Mouse (Mus musculus) 3134 (cell line): ENCODE results near the gene Cisd1.
A peak's percentile ranks its signal among the peaks of the same experiment; 100 is the strongest.

Source experiments
- DNase-seq: peaks from one replicate; pipeline ENCODE4 v3.0.0-alpha.2; 2011; ENCODE audit warnings: low spot score; ENCODE audit not compliant: insufficient read length; ENCODE audit errors: extremely low read depth

Gene Cisd1

GRCm38 (mm10) chr10:71328382-71328781, 16.4 kb downstream of the Cisd1 start:
- no peak for DNase-seq

DNA sequence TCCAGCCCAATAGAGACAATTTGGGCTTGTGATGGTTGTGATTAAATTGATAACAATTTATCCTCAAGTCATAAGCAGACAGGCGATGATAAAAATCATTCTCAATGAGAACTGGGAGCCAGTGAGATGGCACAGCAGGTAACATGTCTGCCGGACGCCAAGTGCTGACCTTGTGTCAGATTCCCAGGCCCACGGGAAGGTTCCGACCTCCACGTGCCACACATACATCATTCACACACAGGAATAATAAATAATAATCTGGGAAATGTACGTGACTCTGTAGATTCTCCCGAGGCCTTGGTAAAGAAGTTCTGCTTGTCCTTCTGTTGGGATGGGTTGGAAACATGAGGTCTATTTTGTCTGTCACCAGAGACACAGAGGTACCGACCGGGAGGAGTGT, 17.4 kb downstream of the Cisd1 start:
- DNase-seq: no peak

- DNase-seq: peak; percentile 28
Observed at GRCm38 (mm10) chr10:71326789-71327188, 18.0 kb downstream of the Cisd1 start.

- no peak for DNase-seq
Observed at GRCm38 (mm10) chr10:71326123-71326522, 18.6 kb downstream of the Cisd1 start.

DNA sequence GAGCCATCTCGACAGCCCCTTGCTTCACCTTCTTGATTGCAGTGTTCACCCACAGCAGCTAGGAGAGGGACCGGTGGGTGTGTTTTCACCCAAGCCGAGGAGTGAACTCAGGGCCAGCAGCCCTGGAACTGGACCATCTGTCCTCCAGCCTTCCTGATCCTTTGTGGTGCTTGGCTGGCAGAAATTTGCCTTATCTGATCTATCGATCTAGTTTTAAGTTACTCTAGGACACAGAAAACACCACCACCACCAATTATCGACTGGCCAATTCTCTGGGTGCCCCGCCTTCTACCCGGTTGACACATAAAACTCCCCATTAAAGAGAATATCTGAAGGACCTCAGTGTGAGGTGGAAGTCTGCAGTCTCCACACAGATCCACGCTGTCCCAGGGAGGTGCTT, 21.1 kb downstream of the Cisd1 start:
- DNase-seq: no peak

DNA sequence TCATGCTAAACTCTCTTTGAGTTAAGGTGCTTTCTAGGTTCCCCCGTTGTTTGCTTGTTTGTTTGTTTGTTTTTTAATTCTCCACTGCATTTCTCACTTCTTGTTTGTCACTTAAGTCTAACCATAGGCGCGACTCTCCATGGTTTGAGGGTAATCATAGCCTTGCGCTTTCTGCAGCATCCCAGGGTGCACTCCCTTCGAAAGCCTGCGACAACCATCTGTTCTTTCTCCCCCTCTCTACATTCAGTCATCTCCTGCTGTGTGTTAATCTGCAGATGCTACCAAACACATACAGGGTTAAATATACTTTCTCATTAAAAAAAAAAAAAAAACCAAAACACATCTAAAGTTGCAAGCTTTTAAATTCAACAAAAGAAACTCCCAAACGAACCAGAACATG, 28.3 kb downstream of the Cisd1 start:
- DNase-seq: no peak

DNA sequence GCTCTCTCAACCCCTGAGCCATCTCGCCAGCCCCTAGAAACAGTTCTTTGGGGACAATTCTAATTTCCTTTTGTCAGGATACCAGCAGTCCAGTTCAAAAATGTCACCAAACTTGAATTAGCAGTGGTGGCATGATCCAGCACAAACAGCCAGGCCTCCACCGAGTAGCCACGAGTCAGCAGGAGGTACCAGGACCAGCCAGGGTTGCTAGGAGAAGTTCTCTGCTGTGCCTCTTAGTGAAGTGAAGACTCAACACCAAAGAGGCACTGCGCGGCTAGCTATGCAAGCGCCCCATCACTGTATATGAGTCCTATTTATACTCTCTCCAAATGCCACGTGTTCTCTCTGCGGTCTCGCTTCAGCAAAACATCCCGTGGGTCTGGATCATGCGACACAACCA, 28.7 kb downstream of the Cisd1 start:
- no peak for DNase-seq

GRCm38 (mm10) chr10:71314596-71314995, 30.2 kb downstream of the Cisd1 start:
- no peak for DNase-seq

GRCm38 (mm10) chr10:71310288-71310687, 34.5 kb downstream of the Cisd1 start:
- DNase-seq: no peak

- DNase-seq: no peak
Observed at GRCm38 (mm10) chr10:71308199-71308598, 36.6 kb downstream of the Cisd1 start.

DNA sequence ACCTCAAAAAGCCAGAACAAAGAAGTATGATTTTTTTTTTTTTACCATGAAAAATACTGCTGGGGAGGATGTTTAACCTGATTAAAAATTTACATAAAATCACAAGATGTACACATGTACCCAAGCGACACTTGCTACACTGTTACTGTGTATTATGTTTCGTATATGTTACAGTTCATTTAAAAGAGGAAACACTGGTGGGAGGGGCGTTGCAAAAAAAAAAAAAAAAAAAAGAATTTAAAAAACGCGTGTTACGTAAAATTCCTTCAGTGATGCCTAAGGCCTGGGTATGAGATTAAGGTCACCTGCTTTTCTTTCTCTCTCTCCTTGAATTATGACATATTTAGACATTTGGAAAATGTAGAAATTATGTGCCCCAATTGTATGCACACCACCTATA, 38.0 kb downstream of the Cisd1 start:
- no peak for DNase-seq

- no peak for DNase-seq
Observed at GRCm38 (mm10) chr10:71306190-71306589, 38.6 kb downstream of the Cisd1 start.

DNA sequence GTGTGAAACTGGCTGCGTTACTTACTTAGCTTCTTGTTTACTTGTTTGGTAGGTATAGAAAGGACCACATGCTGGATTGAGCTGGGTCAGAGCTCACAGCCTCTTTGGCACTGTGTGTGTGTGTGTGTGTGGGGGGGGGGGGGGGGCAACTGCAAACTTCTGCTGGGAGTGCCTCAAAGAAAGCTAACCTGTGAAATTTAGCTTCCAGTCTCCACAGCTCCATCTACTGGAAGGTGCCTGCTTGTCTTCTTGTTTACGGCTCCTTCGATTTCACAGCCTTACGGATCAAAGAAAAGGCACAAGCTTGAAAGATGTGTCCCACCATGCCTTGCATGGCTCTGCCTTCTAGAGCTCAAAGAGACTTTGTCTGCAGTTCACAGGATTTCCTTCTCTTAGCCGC, 42.3 kb downstream of the Cisd1 start:
- DNase-seq: no peak

DNA sequence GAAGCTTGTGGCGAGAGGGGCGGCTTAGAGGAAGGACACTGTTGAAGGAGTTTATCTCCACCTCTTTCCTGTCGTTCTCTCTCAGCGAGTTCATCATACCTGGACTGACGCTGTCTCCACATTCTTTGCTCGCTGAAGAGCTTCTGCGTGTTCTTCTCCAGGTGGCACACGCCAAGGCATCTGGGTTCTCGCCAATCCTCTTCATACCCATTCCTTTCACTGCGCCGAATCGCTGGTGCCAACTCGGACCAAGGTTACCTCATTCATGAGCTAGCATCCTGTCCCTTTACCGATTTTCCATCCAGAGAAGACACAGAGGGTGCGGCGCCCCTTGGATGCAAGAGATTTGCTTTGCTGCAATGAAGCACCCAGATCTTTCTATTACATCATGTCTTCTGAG, 44.6 kb downstream of the Cisd1 start:
- DNase-seq: no peak

- DNase-seq: no peak
Observed at GRCm38 (mm10) chr10:71293245-71293644, 51.5 kb downstream of the Cisd1 start.

DNA sequence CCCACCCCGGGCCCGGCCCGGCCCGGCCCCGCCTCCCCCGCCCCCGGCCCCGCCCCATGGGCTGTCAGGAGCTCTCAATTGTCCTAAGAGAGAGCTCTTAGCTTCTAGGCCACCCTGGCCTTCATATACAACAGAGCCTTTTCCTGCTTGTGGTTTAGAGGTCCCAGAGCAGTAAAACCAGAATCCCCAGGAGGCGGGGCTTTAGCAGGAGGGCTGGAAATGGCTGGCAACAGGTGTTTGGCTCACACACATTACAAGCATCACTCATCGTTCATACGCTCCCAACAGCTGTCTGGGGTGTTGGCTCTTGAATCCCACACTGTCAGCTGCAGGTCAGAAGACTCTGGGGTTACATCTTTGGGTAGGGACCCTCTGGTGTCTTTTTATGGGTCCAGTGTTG, 52.5 kb downstream of the Cisd1 start:
- DNase-seq: peak; percentile 34

GRCm38 (mm10) chr10:71291801-71292200, 53.0 kb downstream of the Cisd1 start:
- DNase-seq: no peak

DNA sequence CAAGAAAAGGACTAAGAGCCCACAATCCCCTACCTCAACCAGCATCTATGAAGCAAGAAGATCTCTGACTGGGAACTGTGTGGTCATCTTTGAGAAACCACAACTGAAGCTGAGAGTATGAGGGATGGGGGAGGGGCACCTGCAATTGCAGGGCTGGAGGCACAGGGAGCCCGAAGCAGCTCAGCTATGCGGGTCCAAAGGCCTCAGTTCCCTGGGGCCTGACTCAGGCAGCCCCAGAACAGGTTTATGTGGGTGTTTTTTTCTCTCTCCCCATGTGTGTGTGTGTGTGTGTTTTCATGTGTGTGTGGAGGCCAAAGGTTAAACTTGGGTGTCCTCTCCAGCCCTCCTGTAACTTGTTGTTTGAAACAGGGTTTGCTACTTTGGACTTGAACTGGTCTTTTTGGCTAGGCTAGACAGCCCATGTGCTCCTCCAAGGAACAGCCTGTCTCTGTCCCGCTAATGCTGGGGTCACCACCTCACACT, 53.5 kb downstream of the Cisd1 start:
- no peak for DNase-seq

- peak; percentile 84 for DNase-seq
Observed at GRCm38 (mm10) chr10:71285126-71285580, 59.6 kb downstream of the Cisd1 start, which contains the start of gene Ube2d1. Gene Ube2d1, minus strand, starts transcription at chr10:71285262.

DNA sequence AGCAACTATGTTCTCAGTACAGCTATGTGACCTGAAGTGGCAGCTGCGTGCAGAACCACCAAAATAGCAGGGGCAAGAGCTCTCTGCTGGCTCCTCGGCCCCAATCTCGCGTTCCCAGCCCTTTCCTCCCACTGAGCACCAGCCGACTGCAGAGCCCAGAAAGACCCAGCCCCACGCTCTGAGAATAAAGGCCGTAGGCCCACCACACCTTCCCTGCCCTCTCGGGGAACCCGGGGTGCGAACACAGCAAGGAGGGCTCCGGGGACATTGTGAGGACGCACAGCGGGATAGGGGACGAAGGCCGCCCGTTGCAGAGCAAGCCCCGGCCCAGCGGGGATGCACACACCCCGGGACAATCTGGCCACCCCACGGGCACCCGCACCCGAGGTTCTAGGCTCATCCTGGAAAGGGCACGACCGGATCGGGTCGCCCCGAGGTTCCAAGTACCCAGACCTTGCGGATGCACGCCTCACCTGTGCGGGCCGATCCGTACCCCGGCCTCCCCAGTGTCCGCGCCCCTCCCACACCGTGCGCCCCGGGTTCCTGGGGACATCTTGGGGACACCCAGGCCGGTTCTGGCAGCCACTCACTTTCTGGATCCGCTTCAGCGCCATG, 60.1 kb downstream of the Cisd1 start:
- DNase-seq: peak; percentile 65

GRCm38 (mm10) chr10:71284131-71284510, 60.6 kb downstream of the Cisd1 start:
- DNase-seq: no peak
